Mouse (Mus musculus) gastrocnemius, adult 8-10 months (tissue): ENCODE measurements around the gene Il1r2. TPM values are rescaled to one million over a fixed set of nuclear protein-coding genes. Genes with fewer than 3 reads are reported as not detected.

Source experiments
- DNase-seq, 2 experiments: peaks; one replicate each; pipeline ENCODE4 v3.0.0; 2022; ENCODE audit warnings: low spot score in 2 of 2
- total RNA-seq, 4 experiments: library from RNA; stranded (reverse); gene quantifications; 2 replicates each; pipeline ENCODE4 v1.2.4; 2022

Gene Il1r2
- total RNA-seq, result under 1 TPM in 2 of 4 experiments, not detected in 2; 0.47 to 0.91 TPM

- no peak for DNase-seq
These were observed at the start of gene Il1r2 for GRCm38 (mm10) chr1:40073779-40074178. Gene Il1r2 (plus strand): TSS chr1:40074079.

- DNase-seq, result no peak
These were observed 49.1 kb upstream of the Il1r2 start for GRCm38 (mm10) chr1:40024554-40025320.

GRCm38 (mm10) chr1:40025416-40025815, 48.5 kb upstream of the Il1r2 start:
- DNase-seq, result no peak

GRCm38 (mm10) chr1:40027116-40027620, 46.7 kb upstream of the Il1r2 start:
- no peak for DNase-seq

GRCm38 (mm10) chr1:40028207-40028998, 45.5 kb upstream of the Il1r2 start:
- no peak for DNase-seq

- no peak for DNase-seq
These were observed 44.3 kb upstream of the Il1r2 start for GRCm38 (mm10) chr1:40029597-40029996.

GRCm38 (mm10) chr1:40030287-40030975, 43.4 kb upstream of the Il1r2 start:
- no peak for DNase-seq

- DNase-seq, result no peak
These were observed 42.9 kb upstream of the Il1r2 start for GRCm38 (mm10) chr1:40030976-40031356.

GRCm38 (mm10) chr1:40031626-40032025, 42.3 kb upstream of the Il1r2 start:
- DNase-seq, result no peak

- no peak for DNase-seq
These were observed 40.6 kb upstream of the Il1r2 start for GRCm38 (mm10) chr1:40033315-40033714.

GRCm38 (mm10) chr1:40033743-40034420, 40.0 kb upstream of the Il1r2 start:
- peak; percentile 42 to 74 for DNase-seq

GRCm38 (mm10) chr1:40037831-40038230, 36.0 kb upstream of the Il1r2 start:
- no peak for DNase-seq

GRCm38 (mm10) chr1:40045686-40046085, 28.2 kb upstream of the Il1r2 start:
- DNase-seq, result no peak

GRCm38 (mm10) chr1:40046600-40046999, 27.3 kb upstream of the Il1r2 start:
- no peak for DNase-seq

- DNase-seq, result no peak
These were observed 22.7 kb upstream of the Il1r2 start for GRCm38 (mm10) chr1:40051157-40051556.

- DNase-seq, result no peak
These were observed 21.7 kb upstream of the Il1r2 start for GRCm38 (mm10) chr1:40052156-40052555.

- DNase-seq, result no peak
These were observed 20.8 kb upstream of the Il1r2 start for GRCm38 (mm10) chr1:40053071-40053470.

GRCm38 (mm10) chr1:40055051-40055450, 18.8 kb upstream of the Il1r2 start:
- DNase-seq, result no peak

- no peak for DNase-seq
These were observed 17.9 kb upstream of the Il1r2 start for GRCm38 (mm10) chr1:40055963-40056362.

GRCm38 (mm10) chr1:40057351-40057750, 16.5 kb upstream of the Il1r2 start:
- no peak for DNase-seq

GRCm38 (mm10) chr1:40058013-40058412, 15.9 kb upstream of the Il1r2 start:
- DNase-seq, result no peak
